Mouse (Mus musculus) limb, embryonic 12.5 days (tissue): Measurements from ENCODE around the gene Kif17. TPM values are rescaled to one million over a fixed set of nuclear protein-coding genes. Genes with fewer than 3 reads are reported as not detected.

ENCODE experiments used
- ATAC-seq: fragments of 200-750 bp; cut with Nextera tagmentation; 2 replicates; pipeline ENCODE4 v1.8.0; 2017; ENCODE audit warnings: low read depth, moderate TSS enrichment; ENCODE audit not compliant: insufficient number of reproducible peaks, insufficient read depth, low FRiP score, low TSS enrichment
- H3K27ac ChIP-seq: fragments of 300-500 bp; sonication (generic); 2 replicates; pipeline ENCODE4 v1.5.1; 2016; ENCODE audit warnings: mild to moderate bottlenecking, moderate library complexity
- H3K27me3 ChIP-seq: fragments of 300-500 bp; sonication (generic); 2 replicates; pipeline ENCODE4 v1.6.1; 2016; ENCODE audit warnings: mild to moderate bottlenecking, moderate library complexity
- H3K36me3 ChIP-seq: fragments of 300-500 bp; sonication (generic); 2 replicates; pipeline ENCODE4 v1.6.1; 2016; ENCODE audit warnings: mild to moderate bottlenecking, moderate library complexity
- H3K4me1 ChIP-seq: fragments of 300-500 bp; sonication (generic); replicated peaks from 2 replicates; pipeline ENCODE4 v1.6.1; 2016
- H3K4me2 ChIP-seq: fragments of 300-500 bp; sonication (generic); 2 replicates; pipeline ENCODE4 v1.6.1; 2016; ENCODE audit warnings: mild to moderate bottlenecking, moderate library complexity
- H3K4me3 ChIP-seq: fragments of 300-500 bp; sonication (generic); replicated peaks from 2 replicates; pipeline ENCODE4 v1.5.1; 2016; ENCODE audit warnings: mild to moderate bottlenecking
- H3K9ac ChIP-seq: fragments of 300-500 bp; sonication (generic); replicated peaks from 2 replicates; pipeline ENCODE4 v1.6.1; 2016; ENCODE audit warnings: mild to moderate bottlenecking, moderate library complexity
- H3K9me3 ChIP-seq: fragments of 300-500 bp; sonication (generic); 2 replicates; pipeline ENCODE4 v1.6.1; 2016; ENCODE audit warnings: mild to moderate bottlenecking, moderate library complexity
- WGBS: fragments of 180-500 bp; shearing (Covaris S2); methylation state at CpG from one replicate; pipeline ENCODE4 v1.1.7; 2016; 5-methylcytosine and 5-hydroxymethylcytosine counted together
- polyA plus RNA-seq: library from polyadenylated mRNA; unstranded; fragments of >200 nt; fragmentation: Nextera tagmentation; extraction: Ambion mirVana; gene quantifications from 2 replicates; pipeline ENCODE4 v1.2.1, GENCODE M21; 2016

Gene Kif17
- polyA plus RNA-seq, 1 experiment from 2014 or later = 1.3 TPM

GRCm38 (mm10) chr4:138301271-138301780, 51.1 kb downstream of the Kif17 start:
- WGBS = 84% methylated on average over 10 of the region's 10 CpGs
- Histone ChIP-seq H3K4me3 (no peak overlapping the region), H3K27ac (no peak overlapping the region), H3K4me2 (no peak overlapping the region), H3K27me3 (no peaks in the 10 kb centered on the region), H3K36me3 (no peaks in the 10 kb centered on the region), H3K9me3 (0 out of 2 replicates have a peak, but pooled peaks cover 4% of the 10 kb centered on the region), H3K9ac (no peak overlapping the region), H3K4me1 (peaks cover 18% of the 10 kb centered on the region)
- ATAC-seq = no peak

DNA sequence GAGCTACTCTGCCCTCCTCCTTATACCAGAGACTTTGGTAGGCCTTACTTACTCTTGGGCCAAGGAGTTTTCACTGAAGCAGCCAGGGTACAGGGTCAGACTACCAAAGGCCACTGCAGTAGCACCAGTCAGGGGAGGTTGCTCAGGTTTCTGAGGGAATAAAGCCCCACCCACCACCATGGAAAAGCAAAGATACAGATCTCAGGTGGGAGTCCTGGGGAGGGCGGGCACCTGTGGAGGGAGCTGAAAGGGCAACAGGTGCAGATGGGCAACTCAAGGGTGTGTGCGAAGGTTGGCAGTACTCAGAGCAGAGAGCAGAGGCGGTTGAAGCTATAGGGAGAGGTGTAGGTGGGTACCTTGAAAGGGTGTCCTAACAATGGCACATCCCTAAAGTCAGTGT, 52.8 kb downstream of the Kif17 start:
- Histone ChIP-seq H3K4me2 (peak overlapping the region; percentile 87; the same call in 1 of the 2 replicates), H3K27ac (no peak overlapping the region), H3K27me3 (no peaks in the 10 kb centered on the region), H3K9me3 (0 out of 2 replicates have a peak, but pooled peaks cover 4% of the 10 kb centered on the region), H3K4me3 (0 out of 2 replicates have a peak overlapping the region, but pooled peaks have one; percentile 93), H3K9ac (no peak overlapping the region), H3K36me3 (peaks cover 15% of the 10 kb centered on the region), H3K4me1 (peaks cover 18% of the 10 kb centered on the region)
- ATAC-seq = no peak
- 90% methylated on average over 3 of the region's 3 CpGs for WGBS

DNA sequence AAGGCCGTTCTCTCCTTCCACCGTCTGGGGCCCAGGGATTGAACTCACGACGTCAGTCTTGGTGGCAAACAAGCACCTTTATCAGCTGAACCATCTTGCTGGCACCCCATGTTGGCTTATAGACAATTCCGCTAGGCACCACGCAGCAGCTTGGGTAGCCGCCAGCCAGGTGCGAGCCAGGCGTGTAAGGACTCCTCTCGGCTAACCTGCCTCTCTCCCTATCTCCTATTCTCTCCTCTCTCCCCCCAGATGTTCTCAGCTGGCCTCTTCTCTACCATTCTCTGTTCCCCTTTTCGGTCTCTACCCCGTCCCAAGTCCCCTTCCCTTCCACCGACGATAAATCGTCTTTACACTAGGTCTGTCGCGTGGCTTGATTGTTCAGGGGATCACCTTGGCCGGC, 53.5 kb downstream of the Kif17 start:
- H3K36me3 ChIP-seq = peaks cover 22% of the 10 kb centered on the region
- H3K4me2 ChIP-seq = peak overlapping the region; percentile 87
- no peak for ATAC-seq
- H3K27ac ChIP-seq = peak overlapping the region; percentile 69; the same call in 1 of the 2 replicates
- WGBS = 13% methylated on average over 18 of the region's 18 CpGs
- peak overlapping the region; percentile 93 for H3K4me3 ChIP-seq
- H3K9me3 ChIP-seq = 0 out of 2 replicates have a peak, but pooled peaks cover 4% of the 10 kb centered on the region
- peaks cover 18% of the 10 kb centered on the region for H3K4me1 ChIP-seq
- H3K27me3 ChIP-seq = no peaks in the 10 kb centered on the region
- peak overlapping the region; percentile 80 for H3K9ac ChIP-seq

- H3K4me2 ChIP-seq = peak within 1 kb of the TSS; percentile 87
- H3K4me1 ChIP-seq = peaks cover 18% of the 10 kb centered on the region
- H3K9ac ChIP-seq = peak within 1 kb of the TSS; percentile 94
- WGBS = under 1% methylated on average over 64 of the region's 64 CpGs
- no peaks in the 10 kb centered on the region for H3K27me3 ChIP-seq
- peak within 1 kb of the TSS; percentile 75 for H3K27ac ChIP-seq
- peaks cover 30% of the 10 kb centered on the region for H3K36me3 ChIP-seq
- peak within 1 kb of the TSS; percentile 93 for H3K4me3 ChIP-seq
- ATAC-seq = peak; percentile 97
- H3K9me3 ChIP-seq = 0 out of 2 replicates have a peak, but pooled peaks cover 4% of the 10 kb centered on the region
Observed at GRCm38 (mm10) chr4:138304340-138305104, 54.3 kb downstream of the Kif17 start, which contains the start of gene Ddost. Ddost (plus strand) TSS chr4:138304730.

DNA sequence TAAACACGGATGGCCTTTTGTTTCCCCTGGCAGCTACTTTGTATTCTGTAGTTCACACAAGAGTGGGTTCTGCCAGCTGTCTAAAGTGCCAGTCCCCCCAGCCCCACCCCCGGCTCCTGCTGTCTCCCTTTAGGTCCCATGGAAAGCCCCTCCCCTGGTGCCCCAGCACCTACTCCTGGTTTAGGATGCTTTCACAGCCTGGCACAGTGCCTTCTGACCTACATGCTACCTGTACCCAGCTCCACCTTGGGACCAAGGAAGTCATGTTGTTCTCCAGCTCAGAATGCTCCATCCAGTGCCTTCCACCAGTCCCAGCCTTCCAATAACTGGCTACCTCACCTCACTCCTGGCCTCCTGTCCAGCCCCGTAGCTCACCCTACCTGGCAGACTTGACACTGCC, 56.8 kb downstream of the Kif17 start:
- no peak overlapping the region for H3K9ac ChIP-seq
- peaks cover 18% of the 10 kb centered on the region for H3K4me1 ChIP-seq
- WGBS = 89% methylated on average over 3 of the region's 3 CpGs
- H3K27me3 ChIP-seq = no peaks in the 10 kb centered on the region
- H3K27ac ChIP-seq = no peak overlapping the region
- no peaks in the 10 kb centered on the region for H3K9me3 ChIP-seq
- ATAC-seq = no peak
- no peak overlapping the region for H3K4me2 ChIP-seq
- peaks cover 55% of the 10 kb centered on the region for H3K36me3 ChIP-seq
- H3K4me3 ChIP-seq = no peak overlapping the region

GRCm38 (mm10) chr4:138307739-138308138, 57.5 kb downstream of the Kif17 start:
- H3K36me3 ChIP-seq = peaks cover 62% of the 10 kb centered on the region
- 91% methylated on average over 12 of the region's 12 CpGs for WGBS

GRCm38 (mm10) chr4:138310311-138310910, 60.2 kb downstream of the Kif17 start:
- H3K4me3 ChIP-seq = no peak overlapping the region
- no peaks in the 10 kb centered on the region for H3K9me3 ChIP-seq
- no peaks in the 10 kb centered on the region for H3K27me3 ChIP-seq
- ATAC-seq = no peak
- no peak overlapping the region for H3K9ac ChIP-seq
- peaks cover 7% of the 10 kb centered on the region for H3K4me1 ChIP-seq
- H3K4me2 ChIP-seq = no peak overlapping the region
- WGBS = 96% methylated on average over 19 of the region's 19 CpGs
- peaks cover 88% of the 10 kb centered on the region for H3K36me3 ChIP-seq
- H3K27ac ChIP-seq = no peak overlapping the region

More at GRCm38 (mm10) chr4:138307739-138308138, 57.5 kb downstream of the Kif17 start:
- H3K4me3 ChIP-seq = no peak overlapping the region
- peaks cover 18% of the 10 kb centered on the region for H3K4me1 ChIP-seq
- no peaks in the 10 kb centered on the region for H3K9me3 ChIP-seq
- H3K27me3 ChIP-seq = no peaks in the 10 kb centered on the region
- H3K4me2 ChIP-seq = no peak overlapping the region
- no peak for ATAC-seq
- no peak overlapping the region for H3K27ac ChIP-seq
- no peak overlapping the region for H3K9ac ChIP-seq

- WGBS = 62% methylated on average over 8 of the region's 8 CpGs
- no peak overlapping the region for H3K9ac ChIP-seq
- no peaks in the 10 kb centered on the region for H3K4me1 ChIP-seq
- H3K27ac ChIP-seq = no peak overlapping the region
- ATAC-seq = no peak
- no peak overlapping the region for H3K4me2 ChIP-seq
- no peak overlapping the region for H3K4me3 ChIP-seq
- H3K36me3 ChIP-seq = peaks cover 98% of the 10 kb centered on the region
- peaks cover 4% of the 10 kb centered on the region for H3K9me3 ChIP-seq
- no peaks in the 10 kb centered on the region for H3K27me3 ChIP-seq
Observed at GRCm38 (mm10) chr4:138311595-138311994, 61.4 kb downstream of the Kif17 start.

- H3K27me3 ChIP-seq = no peaks in the 10 kb centered on the region
- peaks cover 98% of the 10 kb centered on the region for H3K36me3 ChIP-seq
- ATAC-seq = no peak
- H3K4me2 ChIP-seq = no peak overlapping the region
- H3K4me3 ChIP-seq = no peak overlapping the region
- H3K9ac ChIP-seq = no peak overlapping the region
- WGBS = 93% methylated on average over 3 of the region's 3 CpGs
- peaks cover 4% of the 10 kb centered on the region for H3K9me3 ChIP-seq
- no peaks in the 10 kb centered on the region for H3K4me1 ChIP-seq
- H3K27ac ChIP-seq = no peak overlapping the region
Observed at GRCm38 (mm10) chr4:138312105-138312504, 61.9 kb downstream of the Kif17 start.

GRCm38 (mm10) chr4:138313021-138313420, 62.8 kb downstream of the Kif17 start:
- peaks cover 4% of the 10 kb centered on the region for H3K9me3 ChIP-seq
- ATAC-seq = no peak
- no peak overlapping the region for H3K27ac ChIP-seq
- H3K4me2 ChIP-seq = no peak overlapping the region
- 86% methylated on average over 11 of the region's 11 CpGs for WGBS
- H3K4me3 ChIP-seq = no peak overlapping the region
- H3K4me1 ChIP-seq = no peaks in the 10 kb centered on the region
- no peak overlapping the region for H3K9ac ChIP-seq
- no peaks in the 10 kb centered on the region for H3K27me3 ChIP-seq
- peaks cover 98% of the 10 kb centered on the region for H3K36me3 ChIP-seq

GRCm38 (mm10) chr4:138313795-138314194, 63.6 kb downstream of the Kif17 start:
- Histone ChIP-seq H3K27me3 (no peaks in the 10 kb centered on the region), H3K9me3 (peaks cover 4% of the 10 kb centered on the region), H3K27ac (no peak overlapping the region), H3K36me3 (peaks cover 94% of the 10 kb centered on the region), H3K4me2 (no peak overlapping the region), H3K9ac (no peak overlapping the region), H3K4me1 (no peaks in the 10 kb centered on the region), H3K4me3 (no peak overlapping the region)
- no peak for ATAC-seq
- 86% methylated on average over 4 of the region's 4 CpGs for WGBS
